Mouse (Mus musculus) R1 (cell line): ENCODE measurements around the gene Tatdn2.
A peak's percentile ranks its signal among the peaks of the same experiment; 100 is the strongest.

Experiments
- DNase-seq: peaks from one replicate; pipeline ENCODE4 v3.0.0-alpha.2; 2018; ENCODE audit warnings: low read depth, low spot score

Tatdn2 gene

DNA sequence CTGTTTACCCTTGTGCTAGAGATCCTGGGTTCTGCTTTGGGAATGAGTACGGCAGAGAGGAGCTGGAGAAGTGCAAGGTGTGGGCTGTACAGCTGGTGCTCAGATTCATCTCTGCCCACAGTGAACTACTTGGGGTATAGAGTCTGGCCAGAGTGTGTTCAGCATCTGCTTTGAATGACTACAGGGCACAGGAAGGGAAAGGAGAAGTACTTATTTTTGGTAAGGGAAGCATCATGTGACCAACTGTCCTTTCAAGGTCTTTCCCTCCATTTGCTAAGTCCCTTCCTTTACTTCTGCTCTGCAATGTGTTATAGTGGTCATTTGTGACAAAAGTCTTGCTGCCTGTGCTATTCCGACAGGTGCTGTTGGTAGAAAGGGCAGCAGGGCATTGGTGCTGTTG, 17.4 kb downstream of the Tatdn2 start:
- no peak for DNase-seq

GRCm38 (mm10) chr6:113714797-113715196, 17.9 kb downstream of the Tatdn2 start:
- DNase-seq: peak; percentile 18

DNA sequence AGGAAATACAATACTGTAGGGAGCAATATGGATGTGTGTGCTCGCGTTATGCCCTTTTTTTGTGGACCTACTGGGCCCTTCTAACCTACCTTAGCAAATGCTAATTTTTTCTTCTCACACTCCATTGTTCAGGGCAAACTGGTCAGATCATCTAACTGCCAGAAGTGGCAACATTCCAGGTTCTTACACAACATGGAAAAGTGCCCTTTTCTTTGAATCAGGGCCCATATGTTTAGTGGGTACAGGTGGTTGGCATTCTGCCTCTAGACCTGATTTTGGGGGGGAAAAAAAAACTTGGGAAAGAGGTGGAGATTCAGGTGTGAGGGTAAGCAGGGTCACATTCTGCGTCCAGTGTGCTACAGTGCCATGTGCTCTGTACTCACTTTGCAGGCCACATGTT, 20.7 kb downstream of the Tatdn2 start:
- DNase-seq: no peak

DNA sequence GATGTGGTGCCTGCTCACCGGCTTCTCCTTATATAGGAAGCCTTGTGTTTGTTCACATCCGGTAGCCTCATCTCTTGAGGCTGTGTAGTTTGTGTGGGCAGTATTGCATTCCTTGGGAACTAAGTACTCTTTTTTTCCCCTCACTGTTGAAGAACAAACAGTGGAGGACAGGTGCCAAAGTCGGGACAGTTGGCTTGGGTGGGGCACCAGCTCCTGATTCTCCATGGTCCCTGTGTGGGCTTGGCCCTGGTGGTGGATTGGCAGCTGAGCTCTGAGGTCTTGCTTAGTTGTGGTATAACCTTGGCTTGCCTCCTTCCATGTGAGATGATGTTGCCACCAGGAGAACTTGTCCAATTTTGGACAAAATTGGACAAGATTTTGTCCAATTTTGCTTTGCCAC, 23.0 kb downstream of the Tatdn2 start, which contains the start of gene Ghrl:
Ghrl (minus strand) TSS at position 3 of the 400 bp plus-strand sequence.
- no peak for DNase-seq

- DNase-seq: no peak
Measured at GRCm38 (mm10) chr6:113721061-113721460, 24.2 kb downstream of the Tatdn2 start.

GRCm38 (mm10) chr6:113728181-113728580, 31.3 kb downstream of the Tatdn2 start:
- DNase-seq: no peak

GRCm38 (mm10) chr6:113731296-113731695, 34.4 kb downstream of the Tatdn2 start:
- DNase-seq: no peak

DNA sequence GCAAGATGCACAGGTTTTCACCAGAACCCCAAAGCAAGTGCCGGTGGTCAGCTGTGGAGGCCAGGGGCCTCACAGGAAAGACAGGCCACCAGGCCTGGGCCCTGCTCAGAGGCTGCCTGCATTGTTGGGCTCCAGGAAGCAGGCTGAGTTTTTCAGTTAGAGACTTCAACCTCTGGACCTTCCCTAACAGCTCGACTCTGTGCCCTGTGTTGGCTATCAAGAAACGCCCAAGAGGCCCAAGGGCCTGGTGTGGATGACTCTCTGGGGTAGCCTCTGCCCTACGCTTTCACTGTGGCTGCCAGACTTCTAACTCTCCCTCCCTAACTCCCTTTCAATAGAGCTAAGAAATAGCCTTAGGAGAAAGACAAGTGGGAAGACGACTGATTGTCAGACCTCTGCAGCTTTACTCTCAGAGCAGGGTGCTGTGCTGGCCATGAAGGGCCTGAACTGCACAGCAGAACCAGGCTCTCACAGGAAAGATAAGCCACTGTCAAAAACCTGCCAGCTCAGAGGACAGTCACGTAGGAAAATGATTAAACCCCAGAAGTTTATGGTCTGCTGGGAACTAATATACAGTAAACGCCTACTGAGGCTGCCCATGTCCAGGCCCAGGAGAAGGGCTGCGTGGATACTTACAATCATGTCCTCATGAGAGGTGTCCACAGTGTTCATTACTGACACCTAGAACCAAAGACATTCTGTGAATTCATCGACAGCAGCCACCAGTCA, 40.6 kb downstream of the Tatdn2 start:
- no peak for DNase-seq

DNA sequence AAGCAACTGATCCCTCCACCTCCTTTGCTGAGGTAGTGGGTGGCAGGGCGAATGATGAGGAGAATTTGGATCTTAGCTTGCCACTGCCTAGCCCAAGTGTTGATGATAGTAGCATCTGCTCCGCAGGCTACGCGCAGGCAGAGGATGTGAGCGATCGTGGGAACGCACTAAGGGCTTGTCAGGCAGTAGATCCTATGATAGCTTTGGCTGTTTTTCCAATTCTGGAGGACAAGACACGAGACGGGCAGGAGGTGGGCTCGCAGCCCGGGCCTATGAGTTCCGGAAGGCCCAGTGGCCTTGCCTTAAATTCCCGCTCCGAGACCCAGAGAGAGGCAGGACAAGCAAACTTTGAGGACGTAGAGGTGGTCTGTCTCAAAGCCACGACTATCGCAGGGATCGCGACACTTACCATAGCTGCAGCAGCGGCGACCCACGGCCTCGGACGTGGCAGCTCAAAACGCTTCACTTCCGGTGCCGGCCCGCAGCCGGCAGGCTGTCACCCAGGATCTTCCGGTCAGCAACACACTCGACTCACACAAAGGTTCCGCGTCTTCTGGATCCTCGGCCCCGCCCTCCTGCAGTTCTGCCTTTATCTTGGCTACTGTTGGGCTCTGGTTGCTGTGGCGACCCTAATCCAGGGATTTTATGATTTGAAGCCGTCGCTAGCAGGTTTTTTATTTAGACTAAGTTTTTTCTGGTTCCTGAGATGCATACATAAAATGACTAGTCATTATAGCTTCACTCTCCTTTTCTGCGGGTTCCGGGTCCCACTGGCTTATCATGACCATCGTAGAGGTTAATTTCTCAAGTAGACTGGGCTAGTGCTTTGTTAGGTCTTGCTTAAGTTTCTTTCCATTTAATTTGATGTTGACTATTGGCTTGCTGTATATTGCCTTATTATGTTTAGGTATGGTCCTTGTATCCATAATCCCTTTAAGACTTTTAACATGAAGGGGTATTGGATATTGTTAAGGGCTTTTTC, 43.7 kb downstream of the Tatdn2 start, which contains the start of gene Sec13:
Sec13 (minus strand) TSS at position 508 of the 982 bp plus-strand sequence.
- DNase-seq: peak; percentile 94

GRCm38 (mm10) chr6:113741425-113741824, 44.6 kb downstream of the Tatdn2 start:
- DNase-seq: no peak

DNA sequence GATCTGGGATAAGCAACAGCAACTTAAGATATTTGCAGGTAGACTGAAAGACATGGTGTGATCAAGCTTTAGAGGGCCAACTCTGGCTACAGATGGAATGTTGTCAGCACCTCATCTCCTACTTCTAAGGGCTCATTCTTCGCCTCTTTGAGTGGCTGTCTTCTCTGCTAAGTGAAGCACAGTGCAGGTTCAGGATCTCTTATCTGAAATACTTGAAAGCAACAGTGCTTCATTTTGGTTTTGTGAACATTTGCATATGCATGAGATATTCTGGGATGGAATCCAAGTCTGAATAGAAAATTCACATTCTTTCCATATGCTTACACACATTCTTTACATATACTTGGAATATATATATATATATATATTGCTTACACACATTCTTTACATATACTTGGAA, 45.5 kb downstream of the Tatdn2 start:
- DNase-seq: no peak

- no peak for DNase-seq
Measured at GRCm38 (mm10) chr6:113743111-113743510, 46.3 kb downstream of the Tatdn2 start.

DNA sequence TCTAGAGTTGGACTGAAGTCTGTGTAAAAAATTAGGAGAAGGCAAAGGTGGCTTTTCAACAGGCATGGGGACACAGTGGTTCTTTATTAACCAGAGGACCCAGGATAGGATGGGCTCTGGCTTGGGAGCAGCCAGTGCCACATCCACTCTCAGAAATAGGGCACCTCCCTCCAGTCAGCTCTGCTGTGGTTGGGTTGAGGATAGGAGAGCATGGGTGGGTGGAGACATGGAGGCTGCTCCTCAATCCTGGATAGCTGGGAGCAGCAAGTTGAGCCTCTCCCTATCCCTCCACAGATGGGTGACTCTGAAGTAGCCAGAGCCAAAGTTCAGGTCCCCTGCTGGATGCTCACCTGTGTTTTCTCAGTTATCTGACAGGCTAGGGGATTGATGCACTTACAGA, 48.3 kb downstream of the Tatdn2 start:
- no peak for DNase-seq

GRCm38 (mm10) chr6:113747284-113747683, 50.4 kb downstream of the Tatdn2 start:
- peak; percentile 7 for DNase-seq

DNA sequence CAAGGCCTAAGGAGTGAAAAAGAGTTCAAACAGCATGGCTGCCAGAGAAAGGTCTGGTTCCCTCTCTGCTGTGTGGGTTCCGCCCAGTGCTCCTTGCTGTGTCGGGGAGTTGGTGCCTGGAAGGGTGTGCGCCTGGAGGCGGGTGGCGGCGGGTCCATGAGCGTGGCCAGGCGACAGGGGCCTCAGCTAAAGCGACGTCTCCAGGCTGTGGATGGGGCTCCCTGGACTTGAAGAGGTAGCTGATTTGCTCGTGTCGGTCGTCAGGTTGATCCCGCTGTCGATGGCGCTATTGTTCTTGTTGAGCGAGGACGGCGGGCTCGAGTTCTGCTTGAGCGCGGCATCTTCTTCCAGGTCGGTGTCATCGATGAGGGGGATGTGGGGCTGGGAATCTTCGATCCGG, 51.5 kb downstream of the Tatdn2 start:
- peak; percentile 76 for DNase-seq

GRCm38 (mm10) chr6:113749119-113749685, 52.4 kb downstream of the Tatdn2 start:
- DNase-seq: peak; percentile 14
